Mouse (Mus musculus): ENCODE data around the gene Klhl35. TPM values are rescaled to one million over a fixed set of nuclear protein-coding genes. Genes with fewer than 3 reads are reported as not detected.
"Not testable (repeated sequence)": the region's sequence is repeated elsewhere in the genome, so short reads cannot be mapped to it uniquely, and the experiment has no call there.

The Klhl35 gene
- polyA plus RNA-seq, 1 experiment from 2014 or later: 0.09 TPM

GRCm38 (mm10) chr7:99499128-99499527 is 33.3 kb downstream of the Klhl35 start:
- no peaks in the 10 kb centered on the region; the same call in 1 of the 2 replicates for H3K27me3 ChIP-seq
- 69% methylated on average over 1 of the region's 1 CpGs for WGBS (ENCODE audit: insufficient replicate concordance)
- no peak overlapping the region for H3K27ac ChIP-seq (replicated peaks)
- no peak overlapping the region for H3K9ac ChIP-seq
- H3K9me3 ChIP-seq (replicated peaks): no peaks in the 10 kb centered on the region
- H3K36me3 ChIP-seq (replicated peaks): no peaks in the 10 kb centered on the region
- H3K4me1 ChIP-seq (replicated peaks): peaks cover 23% of the 10 kb centered on the region
- no peak overlapping the region for H3K4me2 ChIP-seq
- no peak for ATAC-seq (ENCODE audit: insufficient read depth)
- no peak overlapping the region for H3K4me3 ChIP-seq (replicated peaks)

GRCm38 (mm10) chr7:99500201-99500600 is 34.4 kb downstream of the Klhl35 start:
- Histone ChIP-seq H3K9ac (peak overlapping the region; percentile 26; the same call in 1 of the 2 replicates), H3K4me2 (peak overlapping the region; percentile 44; the same call in 1 of the 2 replicates), H3K27ac (replicated peaks) (peak overlapping the region; percentile 91), H3K4me3 (replicated peaks) (no peak overlapping the region), H3K27me3 (no peaks in the 10 kb centered on the region; the same call in 1 of the 2 replicates), H3K4me1 (replicated peaks) (peaks cover 23% of the 10 kb centered on the region), H3K9me3 (replicated peaks) (no peaks in the 10 kb centered on the region), H3K36me3 (replicated peaks) (no peaks in the 10 kb centered on the region)
- peak; percentile 67 for ATAC-seq (ENCODE audit: insufficient read depth)
- WGBS (ENCODE audit: insufficient replicate concordance): 2% methylated on average over 8 of the region's 8 CpGs

GRCm38 (mm10) chr7:99500655-99501054 is 34.9 kb downstream of the Klhl35 start:
- Histone ChIP-seq H3K9me3 (replicated peaks) (no peaks in the 10 kb centered on the region), H3K4me3 (replicated peaks) (no peak overlapping the region), H3K4me2 (peak overlapping the region; percentile 44), H3K9ac (peak overlapping the region; percentile 26), H3K27me3 (no peaks in the 10 kb centered on the region; the same call in 1 of the 2 replicates), H3K36me3 (replicated peaks) (no peaks in the 10 kb centered on the region), H3K4me1 (replicated peaks) (peaks cover 27% of the 10 kb centered on the region), H3K27ac (replicated peaks) (peak overlapping the region; percentile 91)
- 27% methylated on average over 5 of the region's 5 CpGs for WGBS (ENCODE audit: insufficient replicate concordance)
- peak; percentile 97 for ATAC-seq (ENCODE audit: insufficient read depth)

GRCm38 (mm10) chr7:99501148-99501547 is 35.3 kb downstream of the Klhl35 start:
- Histone ChIP-seq H3K27ac (replicated peaks) (peak overlapping the region; percentile 78), H3K9me3 (replicated peaks) (no peaks in the 10 kb centered on the region), H3K27me3 (no peaks in the 10 kb centered on the region; the same call in 1 of the 2 replicates), H3K36me3 (replicated peaks) (no peaks in the 10 kb centered on the region), H3K9ac (no peak overlapping the region), H3K4me1 (replicated peaks) (peaks cover 27% of the 10 kb centered on the region), H3K4me3 (replicated peaks) (0 out of 2 replicates have a peak overlapping the region, but pooled peaks have one; percentile 1), H3K4me2 (peak overlapping the region; percentile 48)
- peak; percentile 96 for ATAC-seq (ENCODE audit: insufficient read depth)
- 46% methylated on average over 1 of the region's 1 CpGs for WGBS (ENCODE audit: insufficient replicate concordance)

- Histone ChIP-seq H3K36me3 (replicated peaks) (no peaks in the 10 kb centered on the region), H3K9ac (no peak overlapping the region), H3K4me1 (replicated peaks) (peaks cover 34% of the 10 kb centered on the region), H3K9me3 (replicated peaks) (no peaks in the 10 kb centered on the region), H3K4me2 (no peak overlapping the region), H3K27ac (replicated peaks) (no peak overlapping the region), H3K27me3 (no peaks in the 10 kb centered on the region), H3K4me3 (replicated peaks) (no peak overlapping the region)
- ATAC-seq (ENCODE audit: insufficient read depth): no peak
Measured at GRCm38 (mm10) chr7:99504556-99504955, 38.8 kb downstream of the Klhl35 start.

GRCm38 (mm10) chr7:99508187-99508586 is 42.4 kb downstream of the Klhl35 start:
- 6% methylated on average over 2 of the region's 2 CpGs for WGBS (ENCODE audit: insufficient replicate concordance)
- peak; percentile 49 for ATAC-seq (ENCODE audit: insufficient read depth)
- not testable (repeated sequence) for H3K9ac ChIP-seq

GRCm38 (mm10) chr7:99510087-99510501 is 44.3 kb downstream of the Klhl35 start:
- no peak overlapping the region for H3K9ac ChIP-seq
- no peaks in the 10 kb centered on the region for H3K9me3 ChIP-seq (replicated peaks)
- no peak overlapping the region for H3K4me2 ChIP-seq
- no peaks in the 10 kb centered on the region for H3K27me3 ChIP-seq
- H3K36me3 ChIP-seq (replicated peaks): no peaks in the 10 kb centered on the region
- WGBS (ENCODE audit: insufficient replicate concordance): 37% methylated on average over 8 of the region's 8 CpGs
- H3K4me1 ChIP-seq (replicated peaks): peaks cover 17% of the 10 kb centered on the region; the same call in 1 of the 2 replicates
- H3K27ac ChIP-seq (replicated peaks): no peak overlapping the region
- no peak for ATAC-seq (ENCODE audit: insufficient read depth)
- no peak overlapping the region for H3K4me3 ChIP-seq (replicated peaks)

More at GRCm38 (mm10) chr7:99508187-99508586, 42.4 kb downstream of the Klhl35 start:
- not testable (repeated sequence) for H3K36me3 ChIP-seq (replicated peaks); H3K27ac ChIP-seq (replicated peaks); H3K9me3 ChIP-seq (replicated peaks); H3K4me2 ChIP-seq; H3K27me3 ChIP-seq; H3K4me3 ChIP-seq (replicated peaks)
- peaks cover 18% of the 10 kb centered on the region; the same call in 1 of the 2 replicates for H3K4me1 ChIP-seq (replicated peaks)

- H3K4me1 ChIP-seq (replicated peaks): peaks cover 39% of the 10 kb centered on the region
- H3K36me3 ChIP-seq (replicated peaks): no peaks in the 10 kb centered on the region
- peak overlapping the region; percentile 48 for H3K4me2 ChIP-seq
- no peaks in the 10 kb centered on the region for H3K9me3 ChIP-seq (replicated peaks)
- peak overlapping the region; percentile 25; the same call in 1 of the 2 replicates for H3K9ac ChIP-seq
- H3K27me3 ChIP-seq: no peaks in the 10 kb centered on the region
- 49% methylated on average over 9 of the region's 9 CpGs for WGBS (ENCODE audit: insufficient replicate concordance)
- H3K27ac ChIP-seq (replicated peaks): peak overlapping the region; percentile 89
- ATAC-seq (ENCODE audit: insufficient read depth): peak; percentile 51
- H3K4me3 ChIP-seq (replicated peaks): no peak overlapping the region
Measured at GRCm38 (mm10) chr7:99516092-99516813, 50.4 kb downstream of the Klhl35 start.

GRCm38 (mm10) chr7:99516814-99517157 is 51.0 kb downstream of the Klhl35 start:
- Histone ChIP-seq H3K27me3 (no peaks in the 10 kb centered on the region), H3K9ac (peak overlapping the region; percentile 39; the same call in 1 of the 2 replicates), H3K27ac (replicated peaks) (peak overlapping the region; percentile 89), H3K4me3 (replicated peaks) (no peak overlapping the region), H3K36me3 (replicated peaks) (no peaks in the 10 kb centered on the region), H3K9me3 (replicated peaks) (no peaks in the 10 kb centered on the region), H3K4me2 (peak overlapping the region; percentile 48), H3K4me1 (replicated peaks) (peaks cover 39% of the 10 kb centered on the region)
- 25% methylated on average over 3 of the region's 3 CpGs for WGBS (ENCODE audit: insufficient replicate concordance)
- peak; percentile 91 for ATAC-seq (ENCODE audit: insufficient read depth)

- no peak for ATAC-seq (ENCODE audit: insufficient read depth)
- Histone ChIP-seq H3K27ac (replicated peaks) (no peak overlapping the region), H3K27me3 (no peaks in the 10 kb centered on the region), H3K4me2 (no peak overlapping the region), H3K4me1 (replicated peaks) (peaks cover 44% of the 10 kb centered on the region), H3K9ac (no peak overlapping the region), H3K9me3 (replicated peaks) (no peaks in the 10 kb centered on the region), H3K36me3 (replicated peaks) (no peaks in the 10 kb centered on the region), H3K4me3 (replicated peaks) (no peak overlapping the region)
- WGBS (ENCODE audit: insufficient replicate concordance): 59% methylated on average over 4 of the region's 4 CpGs
Measured at GRCm38 (mm10) chr7:99518954-99519644, 53.3 kb downstream of the Klhl35 start.

- no peak overlapping the region for H3K27ac ChIP-seq (replicated peaks)
- no peaks in the 10 kb centered on the region for H3K9me3 ChIP-seq (replicated peaks)
- WGBS (ENCODE audit: insufficient replicate concordance): 74% methylated on average over 8 of the region's 8 CpGs
- no peaks in the 10 kb centered on the region for H3K36me3 ChIP-seq (replicated peaks)
- no peak for ATAC-seq (ENCODE audit: insufficient read depth)
- H3K4me2 ChIP-seq: no peak overlapping the region
- H3K4me3 ChIP-seq (replicated peaks): no peak overlapping the region
- peaks cover 17% of the 10 kb centered on the region for H3K4me1 ChIP-seq (replicated peaks)
- H3K27me3 ChIP-seq: no peaks in the 10 kb centered on the region
- H3K9ac ChIP-seq: no peak overlapping the region
Measured at GRCm38 (mm10) chr7:99523121-99523520, 57.3 kb downstream of the Klhl35 start.
